Comparison of ENCODE assay signal across 13 mouse cellular contexts in genomic region chr5:142782459-142783141, GRCm38 (mm10). TPM values are rescaled to one million over a fixed set of nuclear protein-coding genes. Genes with fewer than 3 reads are reported as not detected.
A peak's percentile ranks its signal among the peaks of the same experiment; 100 is the strongest.
DNase-seq lines count a peak whose midpoint lies in the region; ATAC-seq and TF ChIP-seq lines count a peak whose summit lies in the region.
"Had no signal": no experiment of that assay in that cellular context is flagged by ENCODE, and none has a peak within 500 bp of the region (broad histone marks: within the 10 kb centered on the region; RNA-seq: fewer than 3 reads in every experiment).

No protein-coding gene starts in this region.

- ATAC-seq in kidney, embryonic 14.5 days (ENCODE audit: low FRiP score, low TSS enrichment) = peak; percentile 25; the same call in 1 of the 2 replicates
- ATAC-seq in kidney, embryonic 16.5 days (ENCODE audit: low FRiP score, low TSS enrichment) = no peak

- TF ChIP-seq POLR2A in ES-Bruce4 (IDR thresholded peaks at IDR 0.05; ENCODE audit: insufficient read depth, low read length) = no peak

- WGBS in kidney, embryonic 14.5 days = 71% methylated on average over 8 of the region's 8 CpGs
- WGBS in kidney, embryonic 16.5 days = 63% methylated on average over 8 of the region's 8 CpGs
- WGBS in large intestine, adult 2 months = 21% methylated on average over 8 of the region's 8 CpGs

- peak; percentile 83 for TF ChIP-seq EP300 in ES-Bruce4 (IDR thresholded peaks at IDR 0.05; ENCODE audit: insufficient read depth, low read depth, low read length)

- no peak overlapping the region for H3K9ac ChIP-seq in kidney, embryonic 14.5 days (ENCODE audit: low read depth, low read length)
- H3K9ac ChIP-seq in kidney, embryonic 16.5 days (replicated peaks; ENCODE audit: low read length) = no peak overlapping the region
- no peak overlapping the region for H3K9ac ChIP-seq in ES-Bruce4 (ENCODE audit: low read depth, poor library complexity, severe bottlenecking)
- H3K9ac ChIP-seq: limb, embryonic 15.5 days; lung, embryonic 14.5 days had no signal

- no peak overlapping the region for H3K27ac ChIP-seq in kidney, embryonic 14.5 days (ENCODE audit: low read depth, low read length)
- no peak overlapping the region for H3K27ac ChIP-seq in kidney, embryonic 16.5 days (ENCODE audit: low read length)
- peak overlapping the region; percentile 89 for H3K27ac ChIP-seq in ES-Bruce4 (ENCODE audit: insufficient read depth, low read length)
- H3K27ac ChIP-seq: limb, embryonic 15.5 days had no signal

- H3K36me3 ChIP-seq in kidney, embryonic 14.5 days (ENCODE audit: control insufficient read depth, insufficient read depth, low read length) = peaks cover 36% of the 10 kb centered on the region
- peaks cover 21% of the 10 kb centered on the region for H3K36me3 ChIP-seq in kidney, embryonic 16.5 days (ENCODE audit: insufficient read depth, low read length)
- H3K36me3 ChIP-seq in E14TG2a.4 (ENCODE audit: insufficient read depth, low read length) = peaks cover 28% of the 10 kb centered on the region
- no peaks in the 10 kb centered on the region for H3K36me3 ChIP-seq in ES-Bruce4 (ENCODE audit: control insufficient read depth, insufficient read depth, low read length, poor library complexity, severe bottlenecking)

- no peaks in the 10 kb centered on the region for H3K27me3 ChIP-seq in kidney, embryonic 14.5 days (ENCODE audit: control insufficient read depth, insufficient read depth, low read length)
- no peaks in the 10 kb centered on the region for H3K27me3 ChIP-seq in kidney, embryonic 16.5 days (ENCODE audit: insufficient read depth, low read length)
- H3K27me3 ChIP-seq in E14TG2a.4 (ENCODE audit: insufficient read depth, low read length) = no peaks in the 10 kb centered on the region
- no peaks in the 10 kb centered on the region for H3K27me3 ChIP-seq in ES-Bruce4 (ENCODE audit: control insufficient read depth, insufficient read depth, low read length, poor library complexity, severe bottlenecking)
- H3K27me3 ChIP-seq: CH12.LX; limb, embryonic 15.5 days had no signal

- H3K9me3 ChIP-seq in kidney, embryonic 14.5 days (ENCODE audit: control insufficient read depth, low read length) = peaks cover under 1% of the 10 kb centered on the region; the same call in 1 of the 2 replicates
- no peaks in the 10 kb centered on the region for H3K9me3 ChIP-seq in kidney, embryonic 16.5 days (ENCODE audit: low read length)
- H3K9me3 ChIP-seq in E14TG2a.4 (ENCODE audit: low read length) (no peaks in the 10 kb centered on the region), ES-Bruce4 (replicated peaks; ENCODE audit: control insufficient read depth, insufficient read depth, low read length, poor library complexity, severe bottlenecking) (no peaks in the 10 kb centered on the region)
- H3K9me3 ChIP-seq: limb, embryonic 15.5 days had no signal

- H3K4me1 ChIP-seq in kidney, embryonic 14.5 days (ENCODE audit: control insufficient read depth, insufficient read depth, low read length) = 0 out of 2 replicates have a peak, but pooled peaks cover 3% of the 10 kb centered on the region
- H3K4me1 ChIP-seq in kidney, embryonic 16.5 days (ENCODE audit: insufficient read depth, low read length) = peaks cover 8% of the 10 kb centered on the region
- H3K4me1 ChIP-seq in E14TG2a.4 (replicated peaks; ENCODE audit: low read depth, low read length) (peaks cover 74% of the 10 kb centered on the region), ES-Bruce4 (ENCODE audit: control insufficient read depth, insufficient read depth, low read length) (peaks cover 5% of the 10 kb centered on the region)

- no peak for TF ChIP-seq CTCF in E14TG2a.4 (conservative IDR thresholded peaks at IDR 0.05; ENCODE audit: low read length)
- no peak for TF ChIP-seq CTCF in ES-Bruce4 (IDR thresholded peaks at IDR 0.05; ENCODE audit: low read depth, low read length)

- DNase-seq in large intestine, adult 2 months (ENCODE audit: low read depth, low spot score) = peak; percentile 85
- no peak for DNase-seq in ovary, postnatal 14 days (ENCODE audit: low spot score)
- no peak for DNase-seq in heart, adult 11 months
- DNase-seq: cerebellum, adult 8-10 months; embryo, embryonic 11 days; right cerebral cortex, postnatal 4 days had no signal

- no peak overlapping the region for H3K4me2 ChIP-seq in kidney, embryonic 14.5 days (replicated peaks; ENCODE audit: low read depth, low read length)
- H3K4me2 ChIP-seq in kidney, embryonic 16.5 days (replicated peaks; ENCODE audit: low read depth, low read length) = no peak overlapping the region
- H3K4me2 ChIP-seq: limb, embryonic 15.5 days; lung, embryonic 14.5 days had no signal

- H3K4me3 ChIP-seq in kidney, embryonic 14.5 days (ENCODE audit: low read length) = no peak overlapping the region
- no peak overlapping the region for H3K4me3 ChIP-seq in kidney, embryonic 16.5 days (ENCODE audit: low read length)
- H3K4me3 ChIP-seq in E14TG2a.4 (replicated peaks; ENCODE audit: low read length) = peak overlapping the region; percentile 49
- H3K4me3 ChIP-seq in ES-Bruce4 (ENCODE audit: low read depth, low read length) = no peak overlapping the region
- H3K4me3 ChIP-seq: limb, embryonic 15.5 days had no signal

RNA-seq across cellular contexts. Expression of gene Tnrc18, which starts 34.9 kb away (rescaled TPM):
- polyA plus RNA-seq in kidney, embryonic 14.5 days (2014; fragmentation: Nextera tagmentation; extraction: Ambion mirVana) = 32.7 and 41.1 TPM in 2 replicates
- polyA plus RNA-seq in kidney, embryonic 16.5 days (2015; fragmentation: Nextera tagmentation; extraction: Ambion mirVana) = 18.2 and 20.6 TPM in 2 replicates
- polyA plus RNA-seq in ES-Bruce4 (2011; ENCODE audit: insufficient read depth, insufficient read length, low read depth, missing spikeins) = 13.9 and 20.2 TPM in 2 replicates
- polyA plus RNA-seq in large intestine, adult 2 months (2012; rRNA removed) = 15.3 and 31.8 TPM in 2 replicates
